Mouse (Mus musculus): Measurements from ENCODE around the gene Gpatch1. TPM values are rescaled to one million over a fixed set of nuclear protein-coding genes. Genes with fewer than 3 reads are reported as not detected.

Gpatch1 gene
- total RNA-seq (2023) = 3.9 and 4.8 TPM in 2 replicates

GRCm38 (mm10) chr7:35317729-35318609 is at the start of gene Gpatch1:
Gene Gpatch1 (minus strand): TSS chr7:35318440.

GRCm38 (mm10) chr7:35333692-35334526 is 15.7 kb upstream of the Gpatch1 start, which contains the start of gene Rhpn2:
Gene Rhpn2 (plus strand): TSS chr7:35334170.

Other genes starting within 250 kb of the Gpatch1 start
- 45.8 and 47.0 TPM in 2 replicates for gene Cebpa, start 199.1 kb downstream of the Gpatch1 start, total RNA-seq (2023)
- gene Slc7a10, start 132.1 kb downstream of the Gpatch1 start, total RNA-seq (2023) = not detected in 2 replicates
- gene Lrp3, start 102.9 kb downstream of the Gpatch1 start, total RNA-seq (2023) = not detected in 2 replicates
- 0.34 TPM in 1 of 2 replicates, not detected in the other for gene Rhpn2, start 15.7 kb upstream of the Gpatch1 start, total RNA-seq (2023)
- gene Faap24, start 78.4 kb upstream of the Gpatch1 start, total RNA-seq (2023) = 7.7 and 9.0 TPM in 2 replicates
- 12.4 and 14.7 TPM in 2 replicates for gene Cep89, start 78.6 kb upstream of the Gpatch1 start, total RNA-seq (2023)
- not detected in 2 replicates for gene Slc7a9, start 130.4 kb upstream of the Gpatch1 start, total RNA-seq (2023)
- gene Tdrd12, start 219.3 kb upstream of the Gpatch1 start, total RNA-seq (2023) = not detected in 2 replicates
- gene Nudt19, start 237.9 kb upstream of the Gpatch1 start, total RNA-seq (2023) = 7.1 and 10.2 TPM in 2 replicates

Measured in neutrophil, adult 65 days (primary cell).